Mouse (Mus musculus): ENCODE data around the gene Stip1.

GRCm38 (mm10) chr19:7081516-7082266 is 41.9 kb upstream of the Stip1 start:
- TF ChIP-seq GATA1 (IDR thresholded peaks at IDR 0.05; ENCODE audit: borderline replicate concordance, low read length) (no peak), FLI1 (IDR thresholded peaks at IDR 0.05; ENCODE audit: low read length) (no peak)
